Mouse (Mus musculus): ENCODE results near the gene Ism2. TPM values are rescaled to one million over a fixed set of nuclear protein-coding genes. Genes with fewer than 3 reads are reported as not detected.

Gene Ism2
- 0.32 and 0.54 TPM in 2 replicates for polyA plus RNA-seq (2016; fragmentation: Nextera tagmentation; extraction: Ambion mirVana)

DNA sequence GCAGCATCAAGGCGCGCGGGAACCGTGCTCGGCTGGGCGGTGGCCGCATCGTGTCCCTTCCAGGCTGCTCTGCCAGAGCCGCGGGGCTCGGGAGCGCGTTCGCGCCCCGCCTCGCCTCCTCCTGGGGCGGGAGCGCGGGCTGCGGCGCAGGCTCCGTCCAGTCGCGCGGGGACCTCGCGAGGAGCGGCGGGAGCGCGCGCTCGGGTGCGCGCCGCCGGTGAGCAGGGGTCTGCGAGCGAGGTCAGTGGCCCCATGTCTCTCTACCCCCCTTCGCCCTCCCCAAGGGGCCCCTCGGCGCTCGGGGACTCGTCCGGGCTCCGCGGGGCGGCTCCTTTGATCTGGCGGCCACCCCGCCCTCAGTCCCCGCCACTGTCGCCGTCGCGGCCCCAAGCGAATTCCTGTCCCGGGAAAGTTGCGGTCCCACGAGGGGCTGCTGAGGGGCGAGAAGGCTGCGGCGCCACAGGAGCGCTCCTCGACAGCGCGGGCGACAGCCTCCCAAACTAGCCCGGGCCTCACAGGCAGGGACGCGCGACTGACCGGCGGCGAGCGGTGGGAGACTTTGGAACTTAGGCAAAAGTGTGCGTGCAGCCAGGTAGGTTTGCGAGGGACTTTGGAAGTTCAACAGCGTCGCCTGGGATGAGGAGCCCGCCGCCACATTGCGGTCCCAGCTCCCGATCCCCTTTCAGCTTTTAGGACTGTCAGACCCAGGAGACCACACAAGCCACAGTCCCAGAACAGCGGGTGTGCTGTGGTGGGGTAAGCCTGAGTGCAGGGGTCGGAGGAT is at the start of gene Ism2:
Gene Ism2 (minus strand): TSS at position 49 of the 784 bp plus-strand sequence.
- Histone ChIP-seq H3K4me3 (peak within 1 kb of the TSS; percentile 64), H3K27ac (no peak within 1 kb of the TSS)
- ATAC-seq (ENCODE audit: low FRiP score, low read depth): peak; percentile 73

DNA sequence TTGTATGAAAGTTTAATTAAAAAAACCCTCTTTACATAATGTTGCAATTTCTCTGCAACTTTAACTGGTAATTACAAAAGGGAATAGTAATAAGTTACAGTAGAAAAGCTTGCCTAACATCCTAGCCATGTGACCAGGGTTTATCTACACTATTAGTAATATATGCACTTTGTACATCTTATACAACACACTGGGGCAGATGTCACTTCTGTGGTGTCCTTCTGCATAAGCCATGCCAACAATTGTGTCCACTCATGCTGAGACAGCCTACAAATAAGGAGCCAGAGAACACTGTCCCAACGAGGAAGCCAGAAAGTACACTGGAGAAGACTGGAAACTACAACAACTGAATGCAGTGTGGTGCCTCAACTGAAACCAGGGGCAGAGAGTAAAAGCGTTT is 48.5 kb upstream of the Ism2 start:
- WGBS: 84% methylated on average over 2 of the region's 2 CpGs
- Histone ChIP-seq H3K9ac (no peak overlapping the region), H3K4me1 (no peaks in the 10 kb centered on the region), H3K9me3 (no peaks in the 10 kb centered on the region), H3K27me3 (replicated peaks) (no peaks in the 10 kb centered on the region), H3K4me2 (replicated peaks) (no peak overlapping the region), H3K27ac (no peak overlapping the region), H3K36me3 (peaks cover 9% of the 10 kb centered on the region; the same call in 1 of the 2 replicates), H3K4me3 (no peak overlapping the region)
- no peak for ATAC-seq (ENCODE audit: low FRiP score, low read depth)

More for the DNA sequence above, at the start of gene Ism2:
- peak within 1 kb of the TSS; percentile 67 for H3K9ac ChIP-seq
- no peaks in the 10 kb centered on the region for H3K9me3 ChIP-seq
- peaks cover 21% of the 10 kb centered on the region for H3K27me3 ChIP-seq (replicated peaks)
- WGBS: under 1% methylated on average over 84 of the region's 86 CpGs
- H3K36me3 ChIP-seq: no peaks in the 10 kb centered on the region
- H3K4me1 ChIP-seq: peaks cover 13% of the 10 kb centered on the region
- peak within 1 kb of the TSS; percentile 98 for H3K4me2 ChIP-seq (replicated peaks)

DNA sequence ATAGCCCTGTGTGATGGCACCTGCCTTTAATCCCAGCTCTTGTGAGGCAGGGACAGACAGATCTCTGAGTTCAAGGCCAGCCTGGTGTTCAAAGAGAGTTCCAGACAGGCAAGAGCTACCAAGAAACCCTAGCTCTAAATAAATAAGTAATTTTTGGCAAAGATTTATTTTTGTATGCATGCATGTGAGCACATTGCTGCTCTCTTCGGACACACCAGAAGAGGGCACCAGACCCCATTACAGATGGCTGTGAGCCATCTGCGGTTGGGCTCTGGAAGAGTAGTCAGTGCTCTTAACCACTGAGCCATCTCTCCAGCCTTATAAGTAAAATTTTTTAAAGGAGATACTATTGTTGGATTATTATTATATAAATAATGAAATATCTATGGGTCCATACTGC is 48.0 kb upstream of the Ism2 start:
- Histone ChIP-seq H3K27me3 (replicated peaks) (no peaks in the 10 kb centered on the region), H3K4me1 (no peaks in the 10 kb centered on the region), H3K4me3 (no peak overlapping the region), H3K4me2 (replicated peaks) (no peak overlapping the region), H3K9ac (no peak overlapping the region), H3K27ac (no peak overlapping the region), H3K36me3 (peaks cover 9% of the 10 kb centered on the region; the same call in 1 of the 2 replicates), H3K9me3 (no peaks in the 10 kb centered on the region)
- no peak for ATAC-seq (ENCODE audit: low FRiP score, low read depth)
- 89% methylated on average over 2 of the region's 2 CpGs for WGBS

DNA sequence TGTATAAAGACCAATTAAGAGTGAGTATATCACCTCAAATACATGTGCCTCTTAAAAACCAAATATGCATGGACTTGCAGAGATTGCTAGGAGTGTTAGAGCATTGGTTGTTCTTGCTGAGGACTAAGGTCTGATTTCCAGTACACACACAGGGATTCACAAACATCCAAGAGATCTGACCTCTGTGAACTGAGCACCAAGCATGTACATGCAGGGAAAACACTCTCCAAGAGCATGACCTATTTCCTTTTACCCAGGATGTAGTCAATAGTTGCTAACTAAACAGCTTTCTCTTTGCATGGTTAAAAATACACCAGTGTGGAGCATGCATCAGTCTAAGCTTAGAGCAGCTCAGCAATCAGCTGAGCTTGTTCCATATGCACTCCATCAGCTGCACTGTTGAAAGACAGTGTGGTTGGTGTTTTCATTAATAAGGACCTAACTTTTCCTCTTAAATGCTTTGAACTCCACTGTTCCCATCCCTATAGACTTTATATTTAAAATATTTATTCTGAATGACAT is 43.6 kb upstream of the Ism2 start:
- H3K27ac ChIP-seq: no peak overlapping the region
- H3K27me3 ChIP-seq (replicated peaks): no peaks in the 10 kb centered on the region
- no peak overlapping the region for H3K9ac ChIP-seq
- no peaks in the 10 kb centered on the region for H3K9me3 ChIP-seq
- no peak for ATAC-seq (ENCODE audit: low FRiP score, low read depth)
- no peaks in the 10 kb centered on the region for H3K4me1 ChIP-seq
- H3K4me2 ChIP-seq (replicated peaks): no peak overlapping the region
- no peak overlapping the region for H3K4me3 ChIP-seq
- H3K36me3 ChIP-seq: peaks cover 13% of the 10 kb centered on the region; the same call in 1 of the 2 replicates

DNA sequence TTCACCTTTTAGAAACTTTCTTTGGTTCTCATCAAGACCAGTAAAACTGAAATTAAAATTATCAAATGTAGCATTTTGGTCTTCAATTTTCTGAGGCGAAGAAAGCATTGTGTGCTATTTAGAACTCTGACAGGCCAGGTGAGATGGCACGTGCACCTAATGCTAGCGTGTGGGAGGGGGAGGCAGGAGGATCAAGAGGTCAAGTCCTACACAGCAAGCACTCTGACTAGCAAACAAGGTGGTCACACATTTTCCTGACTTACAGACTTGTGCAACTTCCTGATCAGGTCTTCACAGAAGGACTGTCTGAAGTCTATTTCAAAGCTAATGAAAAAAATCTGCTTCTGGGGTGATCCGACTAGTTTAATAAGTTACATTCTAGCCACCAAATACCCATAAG is 38.6 kb upstream of the Ism2 start:
- no peaks in the 10 kb centered on the region for H3K4me1 ChIP-seq

DNA sequence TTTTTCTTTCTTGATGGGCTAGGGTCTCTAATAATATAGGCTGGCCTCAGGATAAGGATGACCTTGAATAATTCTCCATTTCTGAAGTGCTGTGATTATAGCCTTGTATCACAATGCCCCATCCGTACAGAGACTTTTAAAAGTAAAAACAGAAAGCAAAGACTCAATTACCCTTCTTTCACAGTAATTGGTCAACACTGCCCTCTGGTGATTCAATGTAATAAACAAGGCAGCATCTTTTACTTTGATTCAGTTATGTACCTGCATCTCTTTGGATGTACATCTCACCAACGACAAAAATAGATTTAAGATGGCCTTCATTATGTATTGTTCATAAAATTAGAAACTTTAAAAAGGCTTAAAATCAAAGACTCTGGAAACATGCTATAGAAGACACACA is 35.4 kb upstream of the Ism2 start:
- Histone ChIP-seq H3K4me1 (no peaks in the 10 kb centered on the region), H3K36me3 (no peaks in the 10 kb centered on the region), H3K27ac (no peak overlapping the region), H3K4me3 (no peak overlapping the region), H3K4me2 (replicated peaks) (no peak overlapping the region), H3K9me3 (no peaks in the 10 kb centered on the region), H3K27me3 (replicated peaks) (no peaks in the 10 kb centered on the region), H3K9ac (no peak overlapping the region)
- 49% methylated on average over 2 of the region's 2 CpGs for WGBS
- no peak for ATAC-seq (ENCODE audit: low FRiP score, low read depth)

More for the DNA sequence above, 38.6 kb upstream of the Ism2 start:
- Histone ChIP-seq H3K27me3 (replicated peaks) (no peaks in the 10 kb centered on the region), H3K36me3 (peaks cover 4% of the 10 kb centered on the region; the same call in 1 of the 2 replicates), H3K4me3 (no peak overlapping the region), H3K9me3 (no peaks in the 10 kb centered on the region), H3K4me2 (replicated peaks) (no peak overlapping the region), H3K27ac (no peak overlapping the region), H3K9ac (no peak overlapping the region)
- WGBS: 90% methylated on average over 4 of the region's 4 CpGs
- ATAC-seq (ENCODE audit: low FRiP score, low read depth): no peak

DNA sequence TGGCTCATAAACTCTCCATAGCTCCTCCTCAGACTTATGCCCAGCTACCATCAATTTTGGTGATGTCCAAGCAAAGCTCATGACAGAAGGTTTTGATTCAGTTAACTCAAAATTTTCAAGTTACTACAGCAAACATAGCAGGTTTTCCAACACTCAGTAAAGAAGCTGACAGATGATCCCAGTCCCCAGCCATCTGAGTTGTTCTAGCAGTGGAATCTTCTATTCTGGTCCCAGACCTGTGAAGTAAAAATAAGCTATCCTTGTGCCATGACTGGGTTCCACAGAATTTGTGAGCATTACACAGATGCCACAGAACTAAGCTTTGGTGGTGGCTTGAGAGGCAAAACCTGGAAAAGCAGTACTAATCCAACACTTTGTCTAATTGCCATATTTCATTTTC is 34.3 kb upstream of the Ism2 start:
- Histone ChIP-seq H3K9me3 (no peaks in the 10 kb centered on the region), H3K4me1 (no peaks in the 10 kb centered on the region), H3K4me2 (replicated peaks) (no peak overlapping the region), H3K9ac (no peak overlapping the region), H3K27ac (no peak overlapping the region), H3K36me3 (no peaks in the 10 kb centered on the region), H3K4me3 (no peak overlapping the region), H3K27me3 (replicated peaks) (no peaks in the 10 kb centered on the region)
- ATAC-seq (ENCODE audit: low FRiP score, low read depth): no peak

DNA sequence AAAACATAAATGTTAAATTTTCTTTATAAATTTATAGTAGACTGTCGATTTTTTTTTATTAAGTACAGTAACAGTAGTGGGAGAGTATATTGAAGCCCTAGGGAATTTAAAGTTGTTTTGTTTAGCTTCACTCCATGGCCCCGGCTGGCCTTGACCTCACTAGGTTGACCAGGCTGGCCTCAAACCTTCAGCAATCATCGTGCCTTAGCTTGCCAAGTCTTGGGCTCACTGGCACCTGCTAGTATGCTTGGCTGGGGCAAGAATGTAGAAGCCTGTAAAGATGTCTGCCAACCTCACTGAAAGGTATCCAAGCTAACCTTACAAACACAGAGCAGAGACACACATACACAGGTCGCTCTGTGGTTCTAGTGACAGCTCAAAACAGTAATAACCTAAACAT is 33.0 kb upstream of the Ism2 start:
- Histone ChIP-seq H3K4me2 (replicated peaks) (no peak overlapping the region), H3K36me3 (no peaks in the 10 kb centered on the region), H3K27ac (no peak overlapping the region), H3K27me3 (replicated peaks) (no peaks in the 10 kb centered on the region), H3K4me1 (no peaks in the 10 kb centered on the region), H3K9me3 (no peaks in the 10 kb centered on the region), H3K4me3 (no peak overlapping the region), H3K9ac (no peak overlapping the region)
- ATAC-seq (ENCODE audit: low FRiP score, low read depth): no peak
- WGBS: 87% methylated on average over 4 of the region's 4 CpGs

DNA sequence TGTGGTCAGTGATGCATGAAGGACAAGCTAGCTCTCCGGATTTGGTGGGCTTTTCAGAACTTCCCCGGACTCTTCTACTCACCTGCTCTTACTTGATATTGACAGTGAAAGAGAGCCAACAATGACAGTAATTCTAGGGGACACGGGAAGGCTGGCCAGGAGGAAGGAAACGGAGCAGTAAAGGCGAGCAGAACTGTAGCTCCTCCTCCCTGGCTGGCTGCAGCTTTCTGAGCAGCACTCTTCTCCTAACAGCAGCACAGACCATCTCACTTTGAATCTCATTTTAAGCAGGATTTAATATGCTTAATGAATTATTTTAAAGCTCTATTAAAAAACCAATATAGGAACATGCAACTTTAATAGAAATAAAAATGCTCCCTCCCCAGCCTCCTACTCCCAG is 32.4 kb upstream of the Ism2 start:
- Histone ChIP-seq H3K36me3 (no peaks in the 10 kb centered on the region), H3K9me3 (no peaks in the 10 kb centered on the region), H3K4me1 (no peaks in the 10 kb centered on the region), H3K4me2 (replicated peaks) (no peak overlapping the region), H3K9ac (no peak overlapping the region), H3K4me3 (no peak overlapping the region), H3K27me3 (replicated peaks) (no peaks in the 10 kb centered on the region), H3K27ac (no peak overlapping the region)
- no peak for ATAC-seq (ENCODE audit: low FRiP score, low read depth)
- 47% methylated on average over 5 of the region's 5 CpGs for WGBS

DNA sequence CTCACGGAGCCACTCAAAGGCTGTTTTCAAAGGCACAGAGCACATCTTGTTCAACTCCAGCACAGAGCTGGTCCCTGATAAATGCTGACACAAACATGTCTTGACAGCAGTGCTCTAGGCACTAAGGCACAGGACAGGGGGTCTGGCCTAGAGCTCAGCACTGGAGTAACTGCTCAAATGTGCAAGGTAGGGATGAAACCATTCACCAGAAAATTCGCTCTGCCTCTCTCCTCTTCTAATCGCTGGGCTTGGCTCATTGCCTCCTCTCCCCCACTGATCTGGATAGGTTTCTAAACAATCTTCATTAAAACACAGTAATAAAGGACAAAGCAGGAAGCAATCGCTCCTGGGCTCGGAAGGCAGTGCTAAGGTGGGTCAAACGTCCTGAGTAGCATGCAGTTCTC is 31.6 kb upstream of the Ism2 start:
- H3K4me2 ChIP-seq (replicated peaks): no peak overlapping the region
- no peaks in the 10 kb centered on the region for H3K36me3 ChIP-seq
- H3K27ac ChIP-seq: no peak overlapping the region
- WGBS: 40% methylated on average over 6 of the region's 6 CpGs
- H3K27me3 ChIP-seq (replicated peaks): no peaks in the 10 kb centered on the region
- no peak for ATAC-seq (ENCODE audit: low FRiP score, low read depth)
- H3K4me3 ChIP-seq: no peak overlapping the region
- H3K9me3 ChIP-seq: no peaks in the 10 kb centered on the region
- no peak overlapping the region for H3K9ac ChIP-seq
- H3K4me1 ChIP-seq: no peaks in the 10 kb centered on the region

DNA sequence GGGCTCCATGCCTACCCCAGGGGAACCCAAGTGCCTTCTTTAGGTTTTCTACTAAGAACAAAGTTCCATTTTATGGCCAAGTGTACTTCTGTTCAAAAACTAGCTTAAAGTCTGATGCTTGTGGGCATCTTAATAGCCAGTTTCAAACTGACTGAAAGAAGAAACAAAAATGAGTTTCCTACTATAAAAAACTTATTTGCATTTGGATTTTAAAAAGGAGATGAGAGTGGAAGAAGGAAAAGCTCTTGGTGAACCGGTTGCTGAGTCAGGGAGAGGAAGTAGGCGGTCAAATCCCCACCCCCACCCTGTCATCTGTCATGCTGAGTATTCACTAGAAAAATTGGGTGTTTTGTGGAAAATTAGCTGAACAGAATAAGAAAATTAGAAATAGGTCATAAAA is 30.7 kb upstream of the Ism2 start:
- H3K9me3 ChIP-seq: no peaks in the 10 kb centered on the region
- H3K27ac ChIP-seq: no peak overlapping the region
- no peak for ATAC-seq (ENCODE audit: low FRiP score, low read depth)
- H3K4me3 ChIP-seq: no peak overlapping the region
- no peaks in the 10 kb centered on the region for H3K4me1 ChIP-seq
- H3K27me3 ChIP-seq (replicated peaks): no peaks in the 10 kb centered on the region
- no peaks in the 10 kb centered on the region for H3K36me3 ChIP-seq
- 67% methylated on average over 2 of the region's 2 CpGs for WGBS
- H3K4me2 ChIP-seq (replicated peaks): no peak overlapping the region
- H3K9ac ChIP-seq: no peak overlapping the region

DNA sequence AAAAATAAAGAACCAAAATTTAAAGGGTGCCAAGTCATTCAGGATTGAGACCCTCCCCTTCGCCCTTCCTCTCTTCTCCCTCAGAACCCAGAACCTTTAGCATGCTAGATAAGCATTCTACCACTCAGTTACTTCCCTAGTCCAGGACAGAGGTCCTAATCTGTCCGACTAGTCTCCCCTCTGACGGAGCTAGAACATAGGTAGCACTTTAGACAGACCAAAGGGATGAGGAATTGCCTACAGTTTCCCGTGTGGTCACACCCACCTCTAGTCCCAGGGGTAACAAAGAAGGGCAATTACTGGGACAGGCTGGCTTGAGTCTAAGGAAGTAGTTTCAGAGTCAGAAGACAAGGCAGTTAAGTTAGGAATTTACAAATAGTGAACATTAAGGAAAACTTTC is 28.5 kb upstream of the Ism2 start:
- Histone ChIP-seq H3K9ac (no peak overlapping the region), H3K4me1 (no peaks in the 10 kb centered on the region), H3K9me3 (no peaks in the 10 kb centered on the region), H3K4me2 (replicated peaks) (no peak overlapping the region), H3K27ac (no peak overlapping the region), H3K36me3 (no peaks in the 10 kb centered on the region), H3K27me3 (replicated peaks) (no peaks in the 10 kb centered on the region), H3K4me3 (no peak overlapping the region)
- no peak for ATAC-seq (ENCODE audit: low FRiP score, low read depth)
- WGBS: 20% methylated on average over 4 of the region's 4 CpGs

DNA sequence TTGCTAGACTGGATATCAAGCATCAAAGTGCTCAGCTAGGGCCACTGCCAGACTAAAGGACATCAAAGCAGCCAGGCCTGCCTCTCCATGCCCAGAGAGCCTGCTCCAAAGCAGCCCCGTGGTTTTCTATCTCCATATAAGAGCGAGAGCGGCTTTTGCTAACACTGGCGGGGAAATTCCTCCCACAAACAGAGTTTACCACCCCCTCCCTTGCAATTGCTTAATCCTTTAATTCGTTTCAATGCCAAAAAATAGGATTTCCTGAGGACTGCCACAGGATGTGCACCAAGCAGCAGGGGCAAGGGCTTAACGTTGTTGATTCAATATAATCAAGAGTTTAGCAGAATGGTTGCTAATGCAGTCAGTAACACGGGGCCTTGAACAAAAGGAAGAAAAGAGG is 28.1 kb upstream of the Ism2 start:
- H3K36me3 ChIP-seq: no peaks in the 10 kb centered on the region
- no peaks in the 10 kb centered on the region for H3K27me3 ChIP-seq (replicated peaks)
- no peak for ATAC-seq (ENCODE audit: low FRiP score, low read depth)
- no peak overlapping the region for H3K4me2 ChIP-seq (replicated peaks)
- H3K4me1 ChIP-seq: no peaks in the 10 kb centered on the region
- WGBS: 16% methylated on average over 7 of the region's 7 CpGs
- H3K4me3 ChIP-seq: no peak overlapping the region
- H3K9ac ChIP-seq: no peak overlapping the region
- H3K27ac ChIP-seq: no peak overlapping the region
- H3K9me3 ChIP-seq: no peaks in the 10 kb centered on the region
